In the genomic region with DNA sequence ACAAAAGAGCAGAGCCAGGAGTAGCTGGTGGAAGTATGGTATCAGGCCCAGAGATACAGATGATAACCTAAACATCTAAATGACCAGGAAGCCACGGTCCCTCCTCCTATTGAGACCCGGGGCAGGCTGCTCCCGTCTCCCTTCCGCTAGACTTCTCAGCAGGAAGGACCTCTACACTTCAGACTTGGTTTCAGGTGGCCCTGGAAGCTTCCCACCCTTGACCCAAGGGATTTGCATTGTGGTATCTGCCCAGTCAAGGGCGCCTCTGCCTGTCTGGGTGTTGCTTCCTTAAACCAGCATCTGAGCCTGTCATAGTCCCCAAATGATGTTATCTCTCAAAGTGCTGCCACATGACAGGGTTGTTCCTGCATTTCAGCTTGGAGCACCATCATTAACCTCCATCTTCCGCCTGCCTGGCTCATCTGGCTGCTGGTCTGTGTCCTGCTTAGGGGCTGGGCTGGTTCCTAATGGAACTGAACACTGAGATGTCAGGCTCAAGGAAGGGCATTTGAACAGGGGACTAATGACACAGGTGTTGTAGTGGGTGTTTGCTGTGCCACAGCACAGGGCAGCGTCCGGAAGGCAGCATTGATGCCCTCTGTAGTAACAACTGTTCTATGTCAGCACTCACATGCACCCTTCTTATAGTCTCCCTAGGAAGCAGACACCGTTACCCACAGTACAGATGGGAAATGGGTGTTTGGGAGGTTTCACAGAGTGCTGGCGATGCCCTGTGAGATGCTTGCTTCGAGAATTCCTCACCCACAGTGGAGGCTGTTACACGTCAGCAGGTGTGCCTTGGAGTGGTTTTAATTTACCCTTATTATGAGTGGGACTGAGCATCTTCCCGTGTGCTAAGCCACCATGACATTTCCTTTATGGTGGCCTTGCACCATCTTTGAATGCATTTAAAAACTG, we compare ENCODE assay signal across 20 mouse cellular contexts.
A peak's percentile ranks its signal among the peaks of the same experiment; 100 is the strongest.
DNase-seq lines count a peak whose midpoint lies in the region; TF ChIP-seq lines count a peak whose summit lies in the region.
"Had no signal": no experiment of that assay in that cellular context is flagged by ENCODE, and none has a peak within 500 bp of the region (broad histone marks: within the 10 kb centered on the region; RNA-seq: fewer than 3 reads in every experiment).

No protein-coding gene starts in this region.

- TF ChIP-seq CTCF in CH12.LX (conservative IDR thresholded peaks at IDR 0.05 in 1 of 2, IDR thresholded peaks at IDR 0.05 in 1 of 2; ENCODE audit: low read depth in 2 of 2, low read length in 2 of 2), result no peak
- TF ChIP-seq CTCF in gastrocnemius, adult 2 months (IDR thresholded peaks at IDR 0.05), result no peak

- dilution Hi-C loops in CH12.LX (cut with MboI; ENCODE audit: extremely low pct_ligation_motif_present, extremely low pct_unique_long_range_greater_than_20kb, low sequenced_read_pairs), result no loop called here

- intact Hi-C loops in heart, postnatal 36 days (cut with DNase I), result no loop called here
- intact Hi-C loops in gastrocnemius, adult 2 months (cut with DNase I), result no loop called here
- intact Hi-C loops in gastrocnemius, postnatal 14 days (cut with DNase I; ENCODE audit: low total_unique reads), result no loop called here

- no peaks in the 10 kb centered on the region for H3K36me3 ChIP-seq in CH12.LX (replicated peaks in 1 of 2; ENCODE audit: control insufficient read depth in 1 of 2, insufficient read depth in 1 of 2, low read length in 1 of 2)
- H3K36me3 ChIP-seq: embryonic facial prominence, embryonic 15.5 days; forebrain, embryonic 10.5 days; heart, embryonic 13.5 days; hindbrain, embryonic 13.5 days had no signal

- no peak overlapping the region for H3K4me2 ChIP-seq in CH12.LX (ENCODE audit: insufficient read depth, low read depth, poor library complexity, severe bottlenecking)
- H3K4me2 ChIP-seq: embryonic facial prominence, embryonic 15.5 days; heart, embryonic 13.5 days; hindbrain, embryonic 13.5 days had no signal

- no peaks in the 10 kb centered on the region for H3K9me3 ChIP-seq in CH12.LX (replicated peaks; ENCODE audit: low read length)
- H3K9me3 ChIP-seq: embryonic facial prominence, embryonic 15.5 days; forebrain, embryonic 10.5 days; heart, embryonic 13.5 days; hindbrain, embryonic 13.5 days had no signal

- H3K4me1 ChIP-seq in CH12.LX (ENCODE audit: control insufficient read depth in 1 of 2, insufficient read depth in 2 of 2), result peaks cover 0 to 8% of the 10 kb centered on the region in 2 experiments; a peak in 2 of 4 replicates
- H3K4me1 ChIP-seq: embryonic facial prominence, embryonic 15.5 days; heart, embryonic 13.5 days had no signal

- peaks cover 28% of the 10 kb centered on the region for H3K27me3 ChIP-seq in CH12.LX (replicated peaks)
- H3K27me3 ChIP-seq: embryonic facial prominence, embryonic 15.5 days; heart, embryonic 13.5 days; hindbrain, embryonic 13.5 days had no signal

- TF ChIP-seq EP300 in CH12.LX (IDR thresholded peaks at IDR 0.05; ENCODE audit: low read length), result no peak

- H3K79me2 ChIP-seq in CH12.LX (replicated peaks; ENCODE audit: control insufficient read depth, extremely low read depth, insufficient read depth, poor library complexity, severe bottlenecking), result no peaks in the 10 kb centered on the region

- no peak overlapping the region for H3K4me3 ChIP-seq in CH12.LX (replicated peaks in 1 of 3; ENCODE audit: low read depth in 2 of 3, low read length in 2 of 3, poor library complexity in 1 of 3)
- H3K4me3 ChIP-seq in gastrocnemius, adult 2 months, result no peak overlapping the region
- H3K4me3 ChIP-seq: embryonic facial prominence, embryonic 15.5 days; erythroblast, embryonic 14.5 days; forebrain, embryonic 10.5 days; heart, embryonic 13.5 days; hindbrain, embryonic 13.5 days had no signal

- TF ChIP-seq POLR2A in CH12.LX (IDR thresholded peaks at IDR 0.05; ENCODE audit: low read depth, low read length), result no peak

- no peak for TF ChIP-seq RAD21 in CH12.LX (IDR thresholded peaks at IDR 0.05; ENCODE audit: low read depth, low read length)

- peak; percentile 82 for DNase-seq in heart, adult 11 months
- no peak for DNase-seq in heart, postnatal 36 days
- peak; percentile 13 for DNase-seq in CH12.LX (ENCODE audit: extremely low read depth)
- DNase-seq in lung, postnatal 10 days, result peak; percentile 37
- peak; percentile 36 to 72 for DNase-seq in lung, postnatal 4 days
- DNase-seq in gastrocnemius, adult 2 months, result no peak
- DNase-seq in gastrocnemius, postnatal 14 days, result no peak
- no peak for DNase-seq in thymus, postnatal 36 days
- DNase-seq: adrenal gland, postnatal 10 days; cerebellum, adult 2 months; cerebellum, postnatal 14 days; embryo, embryonic 11 days; gastrocnemius, postnatal 25 days; heart, postnatal 4 days had no signal

- H3K27ac ChIP-seq in CH12.LX (ENCODE audit: insufficient read depth, low read depth), result no peak overlapping the region
- no peak overlapping the region for H3K27ac ChIP-seq in gastrocnemius, adult 2 months
- H3K27ac ChIP-seq: embryonic facial prominence, embryonic 15.5 days; forebrain, embryonic 10.5 days; heart, embryonic 13.5 days; hindbrain, embryonic 13.5 days; hindbrain, postnatal 0 days had no signal

- H3K9ac ChIP-seq in CH12.LX (ENCODE audit: insufficient read depth, low read depth), result no peak overlapping the region
- H3K9ac ChIP-seq: embryonic facial prominence, embryonic 15.5 days; heart, embryonic 13.5 days; hindbrain, embryonic 13.5 days had no signal

- in situ Hi-C loops in CH12.LX (cut with MboI; ENCODE audit: low pct_ligation_motif_present, low pct_unique_long_range_greater_than_20kb, low sequenced_read_pairs), result no loop called here

TF ChIP-seq in CH12.LX, 34 proteins besides CTCF, POLR2A, EP300 and RAD21:
- no peak for TF ChIP-seq ZC3H11A (IDR thresholded peaks at IDR 0.05; ENCODE audit: low read depth, low read length)
- TF ChIP-seq ZKSCAN1 (IDR thresholded peaks at IDR 0.05; ENCODE audit: borderline replicate concordance, low read depth, low read length), result no peak
- TF ChIP-seq HCFC1 (IDR thresholded peaks at IDR 0.05; ENCODE audit: low read depth, low read length), result no peak
- no peak for TF ChIP-seq USF1 (IDR thresholded peaks at IDR 0.05; ENCODE audit: low read depth, low read length)
- TF ChIP-seq CHD2 (IDR thresholded peaks at IDR 0.05; ENCODE audit: low read length), result no peak
- TF ChIP-seq BHLHE40 (IDR thresholded peaks at IDR 0.05; ENCODE audit: low read depth, low read length), result no peak
- TF ChIP-seq MAZ (IDR thresholded peaks at IDR 0.05; ENCODE audit: low read depth, low read length), result no peak
- no peak for TF ChIP-seq SIN3A (IDR thresholded peaks at IDR 0.05; ENCODE audit: low read length)
- TF ChIP-seq KAT2A (IDR thresholded peaks at IDR 0.05; ENCODE audit: insufficient replicate concordance, low read length), result no peak
- no peak for TF ChIP-seq MXI1 (IDR thresholded peaks at IDR 0.05; ENCODE audit: low read depth, low read length)
- no peak for TF ChIP-seq E2F4 (IDR thresholded peaks at IDR 0.05; ENCODE audit: insufficient replicate concordance, low read depth, low read length)

Comparison
In these comparisons a context has a peak if more than half of its experiments do, and no peak if none do; other contexts are left out.
1. DNase-seq: peak in heart, adult 11 months (single experiment), CH12.LX (single experiment), lung, postnatal 10 days (single experiment) and lung, postnatal 4 days (2 of 2); none in heart, postnatal 36 days (0 of 2), gastrocnemius, adult 2 months (single experiment), gastrocnemius, postnatal 14 days (single experiment) and thymus, postnatal 36 days (0 of 2).